Mouse (Mus musculus) neutrophil, adult 65 days (primary cell): ENCODE measurements around the gene Ldoc1. TPM values are rescaled to one million over a fixed set of nuclear protein-coding genes. Genes with fewer than 3 reads are reported as not detected.

Source experiments
- total RNA-seq: library from RNA; stranded (reverse); gene quantifications from 2 replicates; pipeline ENCODE4 v1.2.4, GENCODE M21; 2023

Gene Ldoc1
- total RNA-seq, result not detected in 2 replicates

GRCm38 (mm10) chrX:61709302-61710033 lies at the start of gene Ldoc1:
Gene Ldoc1 (plus strand): TSS chrX:61709497.

